Mouse (Mus musculus) kidney, adult 2 months (tissue): ENCODE measurements around the gene Olfr186.

Source experiments
- CTCF ChIP-seq: fragments of 200-500 bp; conservative IDR thresholded peaks from 2 replicates; pipeline ENCODE4 v1.5.1; 2011; ENCODE audit warnings: low read depth, mild to moderate bottlenecking, control low read depth, low read length, moderate library complexity, mixed read lengths; ENCODE audit not compliant: insufficient read depth, insufficient read length
- POLR2A ChIP-seq: fragments of 200-500 bp; IDR thresholded peaks from one replicate; pipeline ENCODE4 v1.6.1; 2011; ENCODE audit warnings: low read depth, low read length, control low read depth

- TF ChIP-seq CTCF: no peak
- no peak for TF ChIP-seq POLR2A
These were observed 17.5 kb upstream of the Olfr186 start for GRCm38 (mm10) chr16:59047579-59047978.
